Mouse (Mus musculus) spleen, adult 2 months (tissue): ENCODE data around the gene Tmem171.

Source experiments
- CTCF ChIP-seq: fragments of 200-500 bp; IDR thresholded peaks from 2 replicates; pipeline ENCODE4 v1.5.1; 2011; ENCODE audit warnings: mild to moderate bottlenecking, inconsistent platforms; ENCODE audit not compliant: insufficient read depth, insufficient read length, insufficient replicate concordance; ENCODE audit errors: extremely low read depth
- POLR2A ChIP-seq: fragments of 200-500 bp; IDR thresholded peaks from 2 replicates; pipeline ENCODE4 v1.6.1; 2011; ENCODE audit warnings: low read depth, low read length, inconsistent platforms

DNA sequence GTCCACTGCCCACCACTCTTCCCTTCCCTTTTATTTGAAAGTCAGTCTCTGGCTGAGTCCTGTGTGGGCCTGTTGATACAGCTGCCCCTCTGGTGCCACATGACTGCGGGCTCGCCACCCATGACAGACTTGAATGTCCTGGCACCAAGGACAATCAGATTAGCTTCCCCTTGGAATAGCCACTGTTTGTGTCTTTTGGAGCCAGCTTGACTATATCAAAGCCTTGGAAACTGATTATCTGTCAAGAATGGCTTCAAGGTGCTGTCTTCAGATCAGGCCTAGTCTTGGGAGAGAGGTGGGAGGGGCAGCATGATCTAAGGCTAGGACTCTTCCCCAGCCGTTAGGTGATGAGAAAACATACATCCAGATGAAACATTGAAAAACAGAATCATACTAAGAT is 2.1 kb upstream of the Tmem171 start:
- no peak for TF ChIP-seq CTCF
- no peak for TF ChIP-seq POLR2A
